Mouse (Mus musculus) myocyte (in vitro differentiated cells): Measurements from ENCODE around the gene Utp11.

Experiments used
- E2F4 ChIP-seq: IDR thresholded peaks from one replicate; pipeline ENCODE4 v1.6.1; 2011; ENCODE audit warnings: mild to moderate bottlenecking, control low read depth, moderate library complexity; ENCODE audit not compliant: insufficient read depth
- MAX ChIP-seq: IDR thresholded peaks from one replicate; pipeline ENCODE4 v1.6.1; 2011; ENCODE audit warnings: low read depth, mild to moderate bottlenecking, control low read depth
- POLR2A ChIP-seq: IDR thresholded peaks from one replicate; pipeline ENCODE4 v1.6.1; 2011; ENCODE audit warnings: low read depth, mild to moderate bottlenecking, control low read depth, moderate library complexity; ENCODE audit not compliant: insufficient read length

DNA sequence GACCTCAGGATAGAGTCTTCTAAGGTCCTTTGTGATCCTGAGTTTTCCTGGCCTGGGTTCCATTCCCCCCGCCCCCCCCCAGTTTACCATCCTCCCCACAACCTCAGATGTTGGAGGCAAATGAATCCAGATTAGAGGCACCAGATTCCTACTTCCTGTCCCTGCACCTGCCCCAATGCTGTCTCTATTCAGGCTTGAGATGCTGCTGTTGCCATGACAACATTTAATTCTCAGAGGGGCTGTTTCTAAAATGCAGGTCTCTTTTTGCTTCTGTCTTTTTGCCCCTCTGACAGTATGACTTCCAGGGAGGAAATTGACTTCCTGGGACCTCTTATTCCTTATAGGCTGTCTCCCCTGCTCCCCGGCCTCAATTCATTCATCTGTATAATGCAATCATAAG lies 43.6 kb upstream of the Utp11 start:
- no peak for TF ChIP-seq POLR2A
- TF ChIP-seq E2F4 = no peak
- TF ChIP-seq MAX = no peak
